25 mouse cellular contexts compared by ENCODE assay signal in the genomic region with DNA sequence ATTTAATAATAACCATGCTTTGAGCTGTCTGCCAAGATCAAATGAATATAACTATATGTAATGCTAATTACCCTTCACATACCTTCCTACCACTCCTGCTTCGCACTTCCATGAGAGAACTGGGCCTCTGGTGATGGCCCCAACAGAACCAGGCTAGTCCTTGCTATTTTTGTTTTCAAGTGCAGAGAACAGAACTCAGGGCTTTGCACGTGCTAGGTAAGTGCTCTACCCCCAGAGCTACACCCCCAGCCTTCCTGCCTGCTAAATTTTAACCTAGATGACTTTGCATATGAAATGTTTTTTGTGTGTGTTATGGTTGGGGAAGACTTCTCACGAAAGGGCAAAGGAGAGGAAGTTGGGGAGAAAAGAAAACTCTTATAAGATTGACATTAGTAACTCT. TPM values are rescaled to one million over a fixed set of nuclear protein-coding genes. Genes with fewer than 3 reads are reported as not detected.
DNase-seq lines count a peak whose midpoint lies in the region; ATAC-seq lines count a peak whose summit lies in the region.
"Had no signal": no experiment of that assay in that cellular context is flagged by ENCODE, and none has a peak within 500 bp of the region (broad histone marks: within the 10 kb centered on the region; RNA-seq: fewer than 3 reads in every experiment).

No protein-coding gene starts in this region.

- no peaks in the 10 kb centered on the region for H3K9me3 ChIP-seq in forebrain, embryonic 11.5 days (ENCODE audit: control insufficient read depth, low read length)
- no peaks in the 10 kb centered on the region for H3K9me3 ChIP-seq in forebrain, embryonic 15.5 days
- H3K9me3 ChIP-seq: embryonic facial prominence, embryonic 13.5 days; hindbrain, embryonic 15.5 days; limb, embryonic 13.5 days; midbrain, embryonic 12.5 days; neural tube, embryonic 12.5 days; stomach, embryonic 15.5 days had no signal

- no peaks in the 10 kb centered on the region for H3K27me3 ChIP-seq in forebrain, embryonic 11.5 days (ENCODE audit: control insufficient read depth, insufficient read depth, low read length)
- H3K27me3 ChIP-seq in forebrain, embryonic 15.5 days: no peaks in the 10 kb centered on the region
- H3K27me3 ChIP-seq: embryonic facial prominence, embryonic 13.5 days; hindbrain, embryonic 15.5 days; limb, embryonic 13.5 days; midbrain, embryonic 12.5 days; neural tube, embryonic 12.5 days; stomach, embryonic 15.5 days had no signal

- ATAC-seq in forebrain, embryonic 11.5 days (replicated peaks; ENCODE audit: low FRiP score): no peak
- ATAC-seq in forebrain, embryonic 15.5 days (replicated peaks): no peak
- ATAC-seq: forebrain, embryonic 14.5 days had no signal

- H3K9ac ChIP-seq in forebrain, embryonic 11.5 days (ENCODE audit: low read length): no peak overlapping the region
- no peak overlapping the region for H3K9ac ChIP-seq in forebrain, embryonic 15.5 days (replicated peaks)
- H3K9ac ChIP-seq: embryonic facial prominence, embryonic 13.5 days; hindbrain, embryonic 15.5 days; limb, embryonic 13.5 days; liver, embryonic 14.5 days; lung, embryonic 14.5 days; midbrain, embryonic 12.5 days; neural tube, embryonic 12.5 days; stomach, embryonic 15.5 days had no signal

- no peaks in the 10 kb centered on the region for H3K4me1 ChIP-seq in forebrain, embryonic 11.5 days (replicated peaks; ENCODE audit: control insufficient read depth, insufficient read depth, low read length)
- no peaks in the 10 kb centered on the region for H3K4me1 ChIP-seq in forebrain, embryonic 15.5 days
- H3K4me1 ChIP-seq: embryonic facial prominence, embryonic 13.5 days; hindbrain, embryonic 15.5 days; midbrain, embryonic 12.5 days; neural tube, embryonic 12.5 days; stomach, embryonic 15.5 days had no signal

- WGBS in forebrain, embryonic 11.5 days: 69% methylated on average over 3 of the region's 3 CpGs
- 60% methylated on average over 3 of the region's 3 CpGs for WGBS in forebrain, embryonic 15.5 days

- DNase-seq in forebrain, embryonic 11.5 days (ENCODE audit: low spot score): peak; percentile 27
- peak; percentile 14 for DNase-seq in kidney, adult 18-20 months
- no peak for DNase-seq in kidney, postnatal 14 days
- peak; percentile 7 to 15 for DNase-seq in spleen, postnatal 36 days (ENCODE audit: low spot score in 2 of 2)
- no peak for DNase-seq in spleen, adult 18-20 months
- peak; percentile 42 for DNase-seq in thymus, postnatal 4 days
- DNase-seq: adrenal gland, postnatal 10 days; cerebellum, adult 2 months; embryo, embryonic 11 days; layer of hippocampus, postnatal 36 days; lung, embryonic 14.5 days; right cerebral cortex, postnatal 25 days had no signal

- H3K27ac ChIP-seq in forebrain, embryonic 11.5 days (ENCODE audit: low read depth, low read length): no peak overlapping the region
- no peak overlapping the region for H3K27ac ChIP-seq in forebrain, embryonic 15.5 days (replicated peaks)
- H3K27ac ChIP-seq: embryonic facial prominence, embryonic 13.5 days; hindbrain, embryonic 15.5 days; limb, embryonic 13.5 days; liver, embryonic 14.5 days; midbrain, embryonic 12.5 days; neural tube, embryonic 12.5 days; stomach, embryonic 15.5 days had no signal

- H3K4me3 ChIP-seq in forebrain, embryonic 11.5 days (ENCODE audit: low read depth, low read length): no peak overlapping the region
- no peak overlapping the region for H3K4me3 ChIP-seq in forebrain, embryonic 15.5 days
- H3K4me3 ChIP-seq: embryonic facial prominence, embryonic 13.5 days; erythroblast, embryonic 14.5 days; hindbrain, embryonic 15.5 days; limb, embryonic 13.5 days; midbrain, embryonic 12.5 days; neural tube, embryonic 12.5 days; stomach, embryonic 15.5 days had no signal

- no peaks in the 10 kb centered on the region for H3K36me3 ChIP-seq in forebrain, embryonic 11.5 days (ENCODE audit: control insufficient read depth, insufficient read depth, low read length)
- no peaks in the 10 kb centered on the region for H3K36me3 ChIP-seq in forebrain, embryonic 15.5 days
- H3K36me3 ChIP-seq: embryonic facial prominence, embryonic 13.5 days; hindbrain, embryonic 15.5 days; limb, embryonic 13.5 days; midbrain, embryonic 12.5 days; neural tube, embryonic 12.5 days; stomach, embryonic 15.5 days had no signal

- no peak overlapping the region for H3K4me2 ChIP-seq in forebrain, embryonic 11.5 days (ENCODE audit: low read depth, low read length, severe bottlenecking)
- no peak overlapping the region for H3K4me2 ChIP-seq in forebrain, embryonic 15.5 days (replicated peaks)
- H3K4me2 ChIP-seq: embryonic facial prominence, embryonic 13.5 days; heart, embryonic 11.5 days; hindbrain, embryonic 15.5 days; limb, embryonic 13.5 days; lung, embryonic 14.5 days; midbrain, embryonic 12.5 days; neural tube, embryonic 12.5 days; stomach, embryonic 15.5 days had no signal

RNA-seq across cellular contexts. Expression of a gene that starts 0.7 kb away (rescaled TPM):
- not detected in 2 replicates for polyA plus RNA-seq in forebrain, embryonic 11.5 days (2014; fragmentation: Nextera tagmentation; extraction: Ambion mirVana)
- polyA plus RNA-seq in forebrain, embryonic 15.5 days (2015; fragmentation: Nextera tagmentation; extraction: Ambion mirVana): 0.10 TPM in 1 of 2 replicates, not detected in the other
- polyA plus RNA-seq: erythroblast, embryonic 14.5 days; forebrain, embryonic 14.5 days; heart, embryonic 11.5 days; heart, postnatal 0 days; hindbrain, embryonic 15.5 days; intestine, embryonic 14.5 days; limb, embryonic 13.5 days; midbrain, embryonic 12.5 days; neural tube, embryonic 12.5 days had no signal

RNA-seq across cellular contexts. Expression of a gene that starts 21.4 kb away (rescaled TPM):
- polyA plus RNA-seq in forebrain, embryonic 11.5 days (2014; fragmentation: Nextera tagmentation; extraction: Ambion mirVana): not detected in 2 replicates
- polyA plus RNA-seq in forebrain, embryonic 15.5 days (2015; fragmentation: Nextera tagmentation; extraction: Ambion mirVana): not detected in 2 replicates
- polyA plus RNA-seq: erythroblast, embryonic 14.5 days; forebrain, embryonic 14.5 days; heart, postnatal 0 days; midbrain, embryonic 12.5 days had no signal

RNA-seq across cellular contexts. Expression of a gene that starts 44.3 kb away (rescaled TPM):
- 0.19 and 0.21 TPM in 2 replicates for polyA plus RNA-seq in forebrain, embryonic 11.5 days (2014; fragmentation: Nextera tagmentation; extraction: Ambion mirVana)
- 0.10 and 0.34 TPM in 2 replicates for polyA plus RNA-seq in forebrain, embryonic 15.5 days (2015; fragmentation: Nextera tagmentation; extraction: Ambion mirVana)
- polyA plus RNA-seq: erythroblast, embryonic 14.5 days; intestine, embryonic 14.5 days; lung, embryonic 14.5 days had no signal

Comparison
In these comparisons a context has a peak if more than half of its experiments do, and no peak if none do; other contexts are left out.
1. DNase-seq: peak in forebrain, embryonic 11.5 days (single experiment), kidney, adult 18-20 months (single experiment), spleen, postnatal 36 days (2 of 2) and thymus, postnatal 4 days (single experiment); none in kidney, postnatal 14 days (single experiment) and spleen, adult 18-20 months (0 of 2).